Mouse (Mus musculus) G1E (cell line): ENCODE measurements around the gene 1700030J22Rik. TPM values are rescaled to one million over a fixed set of nuclear protein-coding genes. Genes with fewer than 3 reads are reported as not detected.

Experiments
- ATAC-seq: 2 replicates; pipeline ENCODE4 v1.8.0; 2016; ENCODE audit warnings: mild to moderate bottlenecking; ENCODE audit not compliant: insufficient number of reproducible peaks, poor library complexity, low FRiP score, severe bottlenecking; ENCODE audit errors: extremely low read depth
- DNase-seq: peaks from one replicate; pipeline ENCODE4 v3.0.0; 2012; ENCODE audit warnings: low spot score
- H3K27me3 ChIP-seq: 2 replicates; pipeline ENCODE4 v1.6.1; 2012; ENCODE audit warnings: mild to moderate bottlenecking, low read length, inconsistent platforms; ENCODE audit not compliant: insufficient read depth
- H3K36me3 ChIP-seq: replicated peaks from 2 replicates; pipeline ENCODE3; 2012; ENCODE audit warnings: mild to moderate bottlenecking, inconsistent platforms
- H3K4me1 ChIP-seq: 2 replicates; pipeline ENCODE4 v1.6.1; 2012; ENCODE audit warnings: low read depth, low read length, inconsistent platforms, mixed read lengths; ENCODE audit not compliant: insufficient read depth
- H3K4me3 ChIP-seq: 2 replicates; pipeline ENCODE4 v1.5.1; 2012; ENCODE audit warnings: low read depth, mild to moderate bottlenecking, inconsistent platforms, low read length, moderate library complexity, mixed read lengths
- H3K9me3 ChIP-seq: replicated peaks from 2 replicates; pipeline ENCODE4 v1.6.1; 2012; ENCODE audit warnings: inconsistent platforms
- CTCF ChIP-seq: IDR thresholded peaks from 2 replicates; pipeline ENCODE4 v1.5.1; 2012; ENCODE audit warnings: low read depth, low read length, inconsistent platforms, mixed read lengths
- GATA1 ChIP-seq: IDR thresholded peaks from 2 replicates; pipeline ENCODE4 v1.6.1; 2012; ENCODE audit warnings: borderline replicate concordance, low read length, inconsistent platforms, mixed read lengths
- GATA2 ChIP-seq: IDR thresholded peaks from 2 replicates; pipeline ENCODE4 v1.6.1; 2012; ENCODE audit warnings: low read depth, low read length, inconsistent platforms, borderline replicate concordance
- POLR2AphosphoS5 ChIP-seq: IDR thresholded peaks from 2 replicates; pipeline ENCODE4 v1.6.1; 2012; ENCODE audit warnings: low read depth, low read length, inconsistent platforms; ENCODE audit not compliant: insufficient replicate concordance
- TAL1 ChIP-seq: conservative IDR thresholded peaks from 2 replicates; pipeline ENCODE4 v1.6.1; 2012; ENCODE audit warnings: low read depth, low read length, inconsistent platforms, mixed read lengths
- polyA plus RNA-seq: library from polyadenylated mRNA; stranded (reverse); fragments of >175 nt; gene quantifications from 2 replicates; pipeline ENCODE4 v1.2.3, GENCODE M21; 2012
- total RNA-seq, 2 experiments: library from RNA; stranded (forward) in 1 of 2; stranded (reverse) in 1 of 2; fragments of 200-1000 nt in 1 of 2; fragments of >200 nt in 1 of 2; fragmentation: Nextera tagmentation in 1 of 2; gene quantifications; 2 replicates each; pipeline ENCODE4 v1.2.3; 2014 to 2017

Gene 1700030J22Rik
- total and polyA plus RNA-seq, 3 experiments = 0.44 to 1.6 (median 1.1) TPM

GRCm38 (mm10) chr8:116921005-116921336 is 57.8 kb downstream of the 1700030J22Rik start:
- Histone ChIP-seq H3K4me3 (peak overlapping the region; percentile 89), H3K36me3 (peaks cover 60% of the 10 kb centered on the region), H3K9me3 (no peaks in the 10 kb centered on the region), H3K4me1 (peaks cover 33% of the 10 kb centered on the region), H3K27me3 (no peaks in the 10 kb centered on the region)
- TF ChIP-seq GATA2 (no peak), TAL1 (no peak), POLR2AphosphoS5 (no peak), GATA1 (no peak), CTCF (no peak)
- peak; percentile 37 for ATAC-seq
- no peak for DNase-seq

Other genes starting within 250 kb of the 1700030J22Rik start
- gene Cdyl2, start 246.0 kb downstream of the 1700030J22Rik start, total RNA-seq (2014; fragmentation: Nextera tagmentation) = not detected in 2 replicates
- gene Cdyl2, start 246.0 kb downstream of the 1700030J22Rik start, total RNA-seq (2017) = not detected in 2 replicates
- not detected in 2 replicates for gene Cdyl2, start 246.0 kb downstream of the 1700030J22Rik start, polyA plus RNA-seq
- 11.1 and 17.0 TPM in 2 replicates for gene Cmc2, start 57.5 kb downstream of the 1700030J22Rik start, total RNA-seq (2014; fragmentation: Nextera tagmentation)
- 81.3 and 123 TPM in 2 replicates for gene Cmc2, start 57.5 kb downstream of the 1700030J22Rik start, total RNA-seq (2017)
- gene Cmc2, start 57.5 kb downstream of the 1700030J22Rik start, polyA plus RNA-seq = 33.9 and 39.7 TPM in 2 replicates
- 69.8 and 89.7 TPM in 2 replicates for gene Cenpn, start 57.2 kb downstream of the 1700030J22Rik start, total RNA-seq (2014; fragmentation: Nextera tagmentation)
- 49.2 and 51.8 TPM in 2 replicates for gene Cenpn, start 57.2 kb downstream of the 1700030J22Rik start, total RNA-seq (2017)
- gene Cenpn, start 57.2 kb downstream of the 1700030J22Rik start, polyA plus RNA-seq = 4.9 and 11.2 TPM in 2 replicates
- gene Atmin, start 35.6 kb downstream of the 1700030J22Rik start, total RNA-seq (2014; fragmentation: Nextera tagmentation) = 39.1 and 40.2 TPM in 2 replicates
- 18.2 and 18.4 TPM in 2 replicates for gene Atmin, start 35.6 kb downstream of the 1700030J22Rik start, total RNA-seq (2017)
- 9.8 and 13.7 TPM in 2 replicates for gene Atmin, start 35.6 kb downstream of the 1700030J22Rik start, polyA plus RNA-seq
- 20.2 and 24.1 TPM in 2 replicates for gene Gcsh, start 14.6 kb upstream of the 1700030J22Rik start, total RNA-seq (2014; fragmentation: Nextera tagmentation)
- 45.7 and 50.3 TPM in 2 replicates for gene Gcsh, start 14.6 kb upstream of the 1700030J22Rik start, total RNA-seq (2017)
- 9.2 and 9.3 TPM in 2 replicates for gene Gcsh, start 14.6 kb upstream of the 1700030J22Rik start, polyA plus RNA-seq
- 0.60 and 0.87 TPM in 2 replicates for gene Pkd1l2, start 103.5 kb upstream of the 1700030J22Rik start, total RNA-seq (2014; fragmentation: Nextera tagmentation)
- 0.16 and 0.52 TPM in 2 replicates for gene Pkd1l2, start 103.5 kb upstream of the 1700030J22Rik start, total RNA-seq (2017)
- 0.09 and 0.18 TPM in 2 replicates for gene Pkd1l2, start 103.5 kb upstream of the 1700030J22Rik start, polyA plus RNA-seq
- not detected in 2 replicates for gene Bco1, start 116.9 kb upstream of the 1700030J22Rik start, total RNA-seq (2014; fragmentation: Nextera tagmentation)
- 0.06 TPM in 1 of 2 replicates, not detected in the other for gene Bco1, start 116.9 kb upstream of the 1700030J22Rik start, total RNA-seq (2017)
- gene Bco1, start 116.9 kb upstream of the 1700030J22Rik start, polyA plus RNA-seq = not detected in 2 replicates
- gene Gan, start 179.2 kb upstream of the 1700030J22Rik start, total RNA-seq (2014; fragmentation: Nextera tagmentation) = 10.1 and 11.7 TPM in 2 replicates
- gene Gan, start 179.2 kb upstream of the 1700030J22Rik start, total RNA-seq (2017) = 3.7 and 5.0 TPM in 2 replicates
- 1.4 and 1.8 TPM in 2 replicates for gene Gan, start 179.2 kb upstream of the 1700030J22Rik start, polyA plus RNA-seq